Mouse (Mus musculus) thymus, adult 2 months (tissue): ENCODE measurements around the gene Vpreb1. TPM values are rescaled to one million over a fixed set of nuclear protein-coding genes. Genes with fewer than 3 reads are reported as not detected.
A peak's percentile ranks its signal among the peaks of the same experiment; 100 is the strongest.
"Not testable (repeated sequence)": the region's sequence is repeated elsewhere in the genome, so short reads cannot be mapped to it uniquely, and the experiment has no call there.

Source experiments
- DNase-seq: peaks from one replicate; pipeline ENCODE4 v3.0.0; 2021
- H3K27ac ChIP-seq: fragments of 200-500 bp; 2 replicates; pipeline ENCODE4 v1.5.1; 2012; ENCODE audit warnings: low read length, control low read depth; ENCODE audit not compliant: control insufficient read depth, insufficient read depth
- H3K27me3 ChIP-seq: fragments of 200-500 bp; 2 replicates; pipeline ENCODE4 v1.6.1; 2012; ENCODE audit warnings: mild to moderate bottlenecking, low read length, moderate library complexity, mixed read lengths; ENCODE audit not compliant: control insufficient read depth, insufficient read depth
- H3K36me3 ChIP-seq: fragments of 200-500 bp; 2 replicates; pipeline ENCODE4 v1.6.1; 2012; ENCODE audit warnings: mild to moderate bottlenecking, low read length, moderate library complexity; ENCODE audit not compliant: control insufficient read depth, insufficient read depth
- H3K4me1 ChIP-seq: fragments of 200-500 bp; replicated peaks from 2 replicates; pipeline ENCODE4 v1.6.1; 2012; ENCODE audit warnings: low read length; ENCODE audit not compliant: control insufficient read depth, insufficient read depth
- H3K4me3 ChIP-seq: fragments of 200-500 bp; 2 replicates; pipeline ENCODE4 v1.5.1; 2012; ENCODE audit warnings: mild to moderate bottlenecking, low read length, control low read depth, moderate library complexity; ENCODE audit not compliant: control insufficient read depth, insufficient read depth
- CTCF ChIP-seq: fragments of 200-500 bp; IDR thresholded peaks from 2 replicates; pipeline ENCODE4 v1.5.1; 2012; ENCODE audit warnings: mild to moderate bottlenecking, control low read depth, low read length, moderate library complexity, borderline replicate concordance; ENCODE audit not compliant: control insufficient read depth, poor library complexity, insufficient read depth; ENCODE audit errors: extremely low read depth
- POLR2A ChIP-seq: fragments of 200-500 bp; IDR thresholded peaks from 2 replicates; pipeline ENCODE4 v1.6.1; 2012; ENCODE audit warnings: mild to moderate bottlenecking, low read length, control low read depth, moderate library complexity; ENCODE audit not compliant: control insufficient read depth, poor library complexity, insufficient read depth; ENCODE audit errors: extremely low read depth
- WGBS: fragments of 180-500 bp; shearing (Covaris S2); methylation state at CpG from one replicate; pipeline ENCODE4 v1.1.7; 2018; 5-methylcytosine and 5-hydroxymethylcytosine counted together
- polyA plus RNA-seq: library from polyadenylated mRNA; depleted of rRNA; stranded (reverse); fragments of >200 nt; gene quantifications from 2 replicates; pipeline ENCODE4 v1.2.3, GENCODE M21; 2012

The Vpreb1 gene
- polyA plus RNA-seq, 1 experiment = 43.5 TPM

GRCm38 (mm10) chr16:16856731-16857476, 13.7 kb downstream of the Vpreb1 start:
- peaks cover 17% of the 10 kb centered on the region for H3K4me1 ChIP-seq
- H3K27me3 ChIP-seq = no peaks in the 10 kb centered on the region
- TF ChIP-seq POLR2A = no peak
- no peak for TF ChIP-seq CTCF
- no peak for DNase-seq
- 86% methylated on average over 13 of the region's 13 CpGs for WGBS
- H3K4me3 ChIP-seq = no peak overlapping the region
- no peaks in the 10 kb centered on the region for H3K36me3 ChIP-seq
- peak overlapping the region; percentile 16; the same call in 1 of the 2 replicates for H3K27ac ChIP-seq

GRCm38 (mm10) chr16:16856054-16856453, 14.6 kb downstream of the Vpreb1 start:
- H3K4me3 ChIP-seq, DNase-seq, H3K27me3 ChIP-seq, H3K36me3 ChIP-seq: not testable (repeated sequence)
- 79% methylated on average over 9 of the region's 9 CpGs for WGBS
- Histone ChIP-seq H3K4me1 (peaks cover 17% of the 10 kb centered on the region), H3K27ac (0 out of 2 replicates have a peak overlapping the region, but pooled peaks have one; percentile 13)

DNA sequence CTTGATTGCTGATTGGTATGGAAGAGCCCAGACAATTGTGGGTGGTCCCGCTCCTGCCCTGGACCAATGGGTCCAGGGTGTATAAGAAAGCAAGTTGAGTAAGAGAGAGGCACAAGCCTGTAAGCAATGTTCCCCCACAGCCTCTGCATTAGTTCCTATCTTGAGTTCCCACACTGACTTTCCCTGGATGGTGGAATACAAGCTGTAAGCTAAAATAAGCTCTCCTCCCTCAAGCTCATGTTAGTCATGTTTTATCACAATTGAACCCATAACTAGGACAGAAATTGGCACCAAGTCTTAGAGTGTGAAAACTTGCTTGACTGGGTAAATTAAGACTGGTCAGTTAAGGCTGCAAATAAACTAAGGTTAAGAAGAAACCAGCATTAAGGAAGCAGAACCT, 15.1 kb downstream of the Vpreb1 start:
- WGBS = 91% methylated on average over 1 of the region's 1 CpGs
- no peak for TF ChIP-seq CTCF
- no peak for TF ChIP-seq POLR2A
- no peak for DNase-seq
- H3K27me3 ChIP-seq = no peaks in the 10 kb centered on the region
- H3K4me3 ChIP-seq = no peak overlapping the region
- H3K4me1 ChIP-seq = peaks cover 17% of the 10 kb centered on the region
- no peaks in the 10 kb centered on the region for H3K36me3 ChIP-seq
- no peak overlapping the region for H3K27ac ChIP-seq

DNA sequence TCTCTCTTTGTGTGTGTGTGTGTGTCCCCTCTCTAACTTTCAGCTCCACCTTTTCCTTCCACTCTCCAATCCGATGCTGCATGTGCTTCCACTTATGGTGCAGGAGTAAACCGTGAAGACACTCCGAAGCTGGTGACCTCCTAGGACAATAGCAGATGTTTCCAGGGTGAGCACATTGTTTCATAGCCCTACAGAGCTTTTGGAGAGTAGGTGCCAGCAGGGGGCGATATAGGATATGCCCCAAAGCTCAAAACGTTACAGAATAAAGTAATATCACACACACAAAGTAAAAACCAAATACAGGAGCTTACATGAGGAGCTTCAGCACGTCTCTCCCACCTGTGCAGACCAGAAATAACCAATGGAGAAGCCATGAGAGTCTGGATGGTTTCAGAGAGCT, 15.8 kb downstream of the Vpreb1 start:
- H3K36me3 ChIP-seq = no peaks in the 10 kb centered on the region
- H3K4me3 ChIP-seq = no peak overlapping the region
- H3K4me1 ChIP-seq = peaks cover 17% of the 10 kb centered on the region
- 7% methylated on average over 6 of the region's 6 CpGs for WGBS
- DNase-seq = peak; percentile 76
- TF ChIP-seq CTCF = no peak
- TF ChIP-seq POLR2A = no peak
- no peaks in the 10 kb centered on the region for H3K27me3 ChIP-seq
- no peak overlapping the region for H3K27ac ChIP-seq

- 94% methylated on average over 3 of the region's 3 CpGs for WGBS
- H3K4me1 ChIP-seq = peaks cover 14% of the 10 kb centered on the region
- no peak for DNase-seq
- no peak overlapping the region for H3K27ac ChIP-seq
- no peaks in the 10 kb centered on the region for H3K27me3 ChIP-seq
- no peaks in the 10 kb centered on the region for H3K36me3 ChIP-seq
- H3K4me3 ChIP-seq = no peak overlapping the region
- TF ChIP-seq POLR2A (no peak), CTCF (no peak)
These were observed 18.2 kb downstream of the Vpreb1 start for GRCm38 (mm10) chr16:16852411-16852810.

DNA sequence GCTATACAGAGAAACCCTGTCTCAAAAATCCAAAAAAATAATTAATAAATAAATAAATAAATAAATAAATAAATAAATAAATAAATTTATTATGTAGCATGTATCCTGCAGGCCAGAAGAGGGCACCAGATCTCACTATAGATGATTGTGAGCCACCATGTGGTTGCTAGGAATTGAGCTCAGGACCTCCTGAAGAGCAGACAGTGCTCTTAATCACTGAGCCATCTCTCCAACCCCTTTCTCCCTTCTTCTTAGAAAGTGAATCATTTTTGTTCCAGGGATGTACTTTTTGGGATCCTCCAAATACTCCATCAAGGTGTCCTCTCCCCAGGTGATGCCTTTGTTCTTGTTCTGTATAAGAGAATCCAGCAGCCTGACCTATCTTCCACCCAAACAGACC, 21.4 kb downstream of the Vpreb1 start:
- Histone ChIP-seq H3K36me3 (no peaks in the 10 kb centered on the region), H3K27ac (no peak overlapping the region), H3K4me3 (no peak overlapping the region), H3K4me1 (no peaks in the 10 kb centered on the region), H3K27me3 (no peaks in the 10 kb centered on the region)
- no peak for DNase-seq
- TF ChIP-seq CTCF = no peak
- no peak for TF ChIP-seq POLR2A

DNA sequence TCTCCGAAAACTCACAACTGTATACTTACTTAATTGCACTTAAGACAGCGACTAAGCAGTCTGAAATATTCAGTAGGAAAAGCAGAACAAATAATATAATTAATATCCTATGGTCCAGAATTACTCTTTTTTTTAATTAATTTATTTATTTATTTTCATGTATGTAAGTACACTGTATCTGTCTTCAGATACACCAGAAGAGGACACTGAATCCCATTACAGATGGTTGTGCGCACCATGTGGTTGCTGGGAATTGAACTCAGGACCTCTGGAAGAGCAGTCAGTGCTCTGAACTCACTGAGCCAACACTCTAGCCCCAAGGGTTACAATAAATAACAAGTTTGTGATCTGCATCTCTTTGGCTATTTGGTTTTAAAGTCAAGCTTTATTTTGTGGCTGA, 41.0 kb downstream of the Vpreb1 start:
- DNase-seq = no peak
- TF ChIP-seq POLR2A (no peak), CTCF (no peak)
- H3K27ac ChIP-seq = no peak overlapping the region
- no peaks in the 10 kb centered on the region for H3K27me3 ChIP-seq
- no peak overlapping the region for H3K4me3 ChIP-seq
- H3K4me1 ChIP-seq = peaks cover 7% of the 10 kb centered on the region
- 94% methylated on average over 3 of the region's 3 CpGs for WGBS
- H3K36me3 ChIP-seq = no peaks in the 10 kb centered on the region
